Mouse (Mus musculus): ENCODE data around the gene Fmo3.

Fmo3 gene

GRCm38 (mm10) chr1:162984428-162984827 lies at the start of gene Fmo3:
Fmo3 (minus strand) TSS chr1:162984528.
- no peak for DNase-seq

GRCm38 (mm10) chr1:163023075-163023474 lies 38.7 kb upstream of the Fmo3 start:
- DNase-seq, result no peak

- no peak for DNase-seq
Measured at GRCm38 (mm10) chr1:163009220-163009619, 24.9 kb upstream of the Fmo3 start.

GRCm38 (mm10) chr1:163003496-163003895 lies 19.2 kb upstream of the Fmo3 start:
- no peak for DNase-seq

- DNase-seq, result no peak
Measured at GRCm38 (mm10) chr1:163001271-163001829, 17.0 kb upstream of the Fmo3 start.

GRCm38 (mm10) chr1:162987546-162987945 lies 3.2 kb upstream of the Fmo3 start:
- no peak for DNase-seq

GRCm38 (mm10) chr1:162986777-162987176 lies 2.4 kb upstream of the Fmo3 start:
- no peak for DNase-seq

- DNase-seq, result no peak
Measured at GRCm38 (mm10) chr1:162986121-162986748, 1.9 kb upstream of the Fmo3 start.

- no peak for DNase-seq
Measured at GRCm38 (mm10) chr1:162963556-162963955, 20.8 kb downstream of the Fmo3 start.

- no peak for DNase-seq
Measured at GRCm38 (mm10) chr1:162957422-162957821, 26.9 kb downstream of the Fmo3 start.

GRCm38 (mm10) chr1:162953079-162953478 lies 31.2 kb downstream of the Fmo3 start:
- no peak for DNase-seq

GRCm38 (mm10) chr1:162949763-162950162 lies 34.6 kb downstream of the Fmo3 start:
- no peak for DNase-seq

- DNase-seq, result no peak
Measured at GRCm38 (mm10) chr1:162947934-162948333, 36.4 kb downstream of the Fmo3 start.

- no peak for DNase-seq
Measured at GRCm38 (mm10) chr1:162946837-162947558, 37.3 kb downstream of the Fmo3 start.

- DNase-seq, result no peak
Measured at GRCm38 (mm10) chr1:162943700-162944099, 40.6 kb downstream of the Fmo3 start.

- DNase-seq, result no peak
Measured at GRCm38 (mm10) chr1:162938696-162939351, 45.5 kb downstream of the Fmo3 start.

GRCm38 (mm10) chr1:162937970-162938695 lies 46.2 kb downstream of the Fmo3 start:
- no peak for DNase-seq

GRCm38 (mm10) chr1:162937415-162937814 lies 46.9 kb downstream of the Fmo3 start, which contains the start of gene Fmo6:
Fmo6 (minus strand) TSS chr1:162937515.
- no peak for DNase-seq

- DNase-seq, result no peak
Measured at GRCm38 (mm10) chr1:162934374-162935012, 49.8 kb downstream of the Fmo3 start.

GRCm38 (mm10) chr1:162932386-162932785 lies 51.9 kb downstream of the Fmo3 start:
- DNase-seq, result no peak

- DNase-seq, result no peak
Measured at GRCm38 (mm10) chr1:162931880-162932279, 52.4 kb downstream of the Fmo3 start.

- DNase-seq, result no peak
Measured at GRCm38 (mm10) chr1:162931310-162931875, 52.9 kb downstream of the Fmo3 start.

All from cerebellum, adult 9-11 months (tissue).